Mouse (Mus musculus) liver, adult 2 months (tissue): ENCODE data around the gene Fam183b.

ENCODE experiments used
- CTCF ChIP-seq: fragments of 200-500 bp; IDR thresholded peaks from 2 replicates; pipeline ENCODE4 v1.5.1; 2011; ENCODE audit warnings: low read depth, low read length, control low read depth
- POLR2A ChIP-seq: fragments of 200-500 bp; IDR thresholded peaks from 2 replicates; pipeline ENCODE4 v1.6.1; 2011; ENCODE audit warnings: low read length, control low read depth; ENCODE audit not compliant: insufficient read depth; ENCODE audit errors: extremely low read depth

DNA sequence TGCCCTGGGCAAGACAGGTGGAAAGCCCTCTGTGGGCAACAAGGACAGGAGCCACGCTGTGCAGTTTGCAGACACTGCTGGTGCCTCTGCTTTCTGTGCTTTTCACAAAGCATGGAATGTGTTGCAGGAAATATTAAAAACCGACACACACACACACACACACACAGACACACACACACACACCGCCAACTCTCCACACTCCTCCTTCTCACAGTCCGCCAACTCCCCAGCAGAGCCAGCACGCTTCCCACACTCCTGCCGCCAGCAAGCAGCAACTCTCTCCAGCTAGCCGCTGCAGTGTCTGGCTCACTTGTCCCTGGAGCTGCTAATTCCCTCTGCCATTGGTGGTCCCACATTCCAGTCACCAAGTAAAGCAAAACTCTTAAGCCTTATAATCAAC lies 4.9 kb downstream of the Fam183b start:
- no peak for TF ChIP-seq CTCF
- TF ChIP-seq POLR2A = no peak
